Mouse (Mus musculus) fat pad, adult 2 months (tissue): ENCODE measurements around the gene Olfr463.

Source experiments
- DNase-seq: peaks from one replicate; pipeline ENCODE4 v3.0.0-alpha.2; 2011; ENCODE audit warnings: low read depth, low spot score; ENCODE audit errors: extremely low read depth

Olfr463 gene

GRCm38 (mm10) chr11:87852690-87853596 is 44.2 kb downstream of the Olfr463 start, which contains the start of gene Mks1:
TSS of gene Mks1 (plus strand) at chr11:87853215.
- no peak for DNase-seq

- DNase-seq, result no peak
These were observed 49.3 kb downstream of the Olfr463 start for GRCm38 (mm10) chr11:87847884-87848283.

GRCm38 (mm10) chr11:87846968-87847600 is 50.1 kb downstream of the Olfr463 start:
- DNase-seq, result no peak
